In genomic region chr2:160364666-160365065, GRCm38 (mm10) we compare ENCODE assay signal across 8 mouse cellular contexts. TPM values are rescaled to one million over a fixed set of nuclear protein-coding genes. Genes with fewer than 3 reads are reported as not detected.
DNase-seq lines count a peak whose midpoint lies in the region; ATAC-seq and TF ChIP-seq lines count a peak whose summit lies in the region.

No protein-coding gene starts in this region.

- H3K27ac ChIP-seq in heart, embryonic 15.5 days, result no peak overlapping the region
- no peak overlapping the region for H3K27ac ChIP-seq in cortical plate, adult 2 months (ENCODE audit: insufficient read depth, low read length)
- H3K27ac ChIP-seq in hindbrain, embryonic 10.5 days, result no peak overlapping the region
- H3K27ac ChIP-seq in macrophage, result peak overlapping the region; percentile 64

- no peaks in the 10 kb centered on the region for H3K9me3 ChIP-seq in heart, embryonic 15.5 days (replicated peaks)
- no peaks in the 10 kb centered on the region for H3K9me3 ChIP-seq in hindbrain, embryonic 10.5 days

- H3K79me2 ChIP-seq in macrophage (ENCODE audit: inconsistent target), result peaks cover 37% of the 10 kb centered on the region

- no peak for ATAC-seq in heart, embryonic 15.5 days (replicated peaks; ENCODE audit: insufficient number of reproducible peaks, insufficient read depth, low FRiP score, low read depth)
- ATAC-seq in erythroblast, adult 5-6 weeks (replicated peaks; ENCODE audit: low FRiP score, poor library complexity, severe bottlenecking), result no peak
- ATAC-seq in cerebellum, adult (ENCODE audit: insufficient number of reproducible peaks, low FRiP score, low TSS enrichment), result no peak

- H3K9ac ChIP-seq in heart, embryonic 15.5 days, result no peak overlapping the region

- no peaks in the 10 kb centered on the region for H3K36me3 ChIP-seq in heart, embryonic 15.5 days
- no peaks in the 10 kb centered on the region for H3K36me3 ChIP-seq in hindbrain, embryonic 10.5 days
- no peaks in the 10 kb centered on the region for H3K36me3 ChIP-seq in macrophage (ENCODE audit: inconsistent target)

- H3K27me3 ChIP-seq in heart, embryonic 15.5 days, result peaks cover 71% of the 10 kb centered on the region
- peaks cover 89% of the 10 kb centered on the region for H3K27me3 ChIP-seq in hindbrain, embryonic 10.5 days (ENCODE audit: insufficient read depth, poor library complexity, severe bottlenecking)

- 7% methylated on average over 12 of the region's 12 CpGs for WGBS in heart, embryonic 15.5 days
- under 1% methylated on average over 12 of the region's 12 CpGs for WGBS in hindbrain, embryonic 10.5 days
- WGBS in macrophage (ENCODE audit: missing documents), result 11% methylated on average over 12 of the region's 12 CpGs

- no peak for DNase-seq in heart, adult 8-10 months (ENCODE audit: low spot score)
- DNase-seq in hindbrain, embryonic 10.5 days (ENCODE audit: low spot score), result no peak
- DNase-seq in cerebellum, adult 9-11 months, result no peak

- TF ChIP-seq CTCF in cortical plate, adult 2 months (IDR thresholded peaks at IDR 0.05; ENCODE audit: extremely low read depth, insufficient read depth, low read length), result no peak

- peak overlapping the region; percentile 99 for H3K4me2 ChIP-seq in heart, embryonic 15.5 days

- no peak for TF ChIP-seq POLR2A in cortical plate, adult 2 months (IDR thresholded peaks at IDR 0.05; ENCODE audit: extremely low read depth, insufficient read depth, low read length)

- H3K4me3 ChIP-seq in heart, embryonic 15.5 days, result peak overlapping the region; percentile 60
- H3K4me3 ChIP-seq in cortical plate, adult 2 months (ENCODE audit: insufficient read depth, low read length), result peak overlapping the region; percentile 33; the same call in 1 of the 2 replicates
- peak overlapping the region; percentile 62 for H3K4me3 ChIP-seq in hindbrain, embryonic 10.5 days
- peak overlapping the region; percentile 83 for H3K4me3 ChIP-seq in macrophage (ENCODE audit: inconsistent target)

- peaks cover 45% of the 10 kb centered on the region for H3K4me1 ChIP-seq in heart, embryonic 15.5 days (replicated peaks)
- no peaks in the 10 kb centered on the region for H3K4me1 ChIP-seq in cortical plate, adult 2 months (ENCODE audit: control insufficient read depth, insufficient read depth, low read length)
- H3K4me1 ChIP-seq in hindbrain, embryonic 10.5 days (replicated peaks), result peaks cover 72% of the 10 kb centered on the region

RNA-seq across cellular contexts. Expression of gene Mafb, which starts 2.2 kb away (rescaled TPM):
- 6.7 and 9.5 TPM in 2 replicates for polyA plus RNA-seq in heart, embryonic 15.5 days (2015; fragmentation: Nextera tagmentation; extraction: Ambion mirVana)
- total RNA-seq in heart, adult 8-10 months (2022), result 10 to 100 TPM in 3 of 4 experiments, 1 to 10 TPM in 1; 9.2 to 12.0 (median 10.9) TPM
- 11.2 and 11.6 TPM in 2 replicates for polyA plus RNA-seq in cortical plate, adult 2 months (2012; rRNA removed)
- polyA plus RNA-seq in hindbrain, embryonic 10.5 days (2016; fragmentation: Nextera tagmentation; extraction: Ambion mirVana), result 14.5 and 16.9 TPM in 2 replicates
- 10 to 100 TPM in 25 of 26 experiments, 1 to 10 TPM in 1; 3.6 to 89.4 (median 26.0) TPM for total RNA-seq in macrophage (2018; cell fraction: chromatin; rRNA removed)
- 100 to 1,000 TPM in 11 of 26 experiments, 10 to 100 TPM in 15; 23.5 to 155 (median 91.4) TPM for total RNA-seq in macrophage (2018; cell fraction: cytosol; rRNA removed)
- total RNA-seq in macrophage (2018; cell fraction: nucleus; rRNA removed), result 100 to 1,000 TPM in 6 of 26 experiments, 10 to 100 TPM in 20; 13.9 to 147 (median 72.0) TPM
- 65.1 to 129 TPM (median 106 TPM) in 3 replicates for polyA plus RNA-seq in macrophage (2018)
- 4.8 and 5.4 TPM in 2 replicates for total RNA-seq in erythroblast, adult 5-6 weeks (2015; ENCODE audit: low replicate concordance)
- total RNA-seq in erythroblast, adult 5-6 weeks (2017; ENCODE audit: low replicate concordance), result 1.4 and 3.2 TPM in 2 replicates

RNA-seq across cellular contexts. Expression of gene Gm826, which starts 30.7 kb away (rescaled TPM):
- polyA plus RNA-seq in heart, embryonic 15.5 days (2015; fragmentation: Nextera tagmentation; extraction: Ambion mirVana), result 12.2 and 14.5 TPM in 2 replicates
- 10 to 100 TPM in 2 of 4 experiments, 1 to 10 TPM in 2; 6.6 to 13.3 (median 10.3) TPM for total RNA-seq in heart, adult 8-10 months (2022)
- 0.27 and 0.72 TPM in 2 replicates for polyA plus RNA-seq in cortical plate, adult 2 months (2012; rRNA removed)
- 0.33 and 0.39 TPM in 2 replicates for polyA plus RNA-seq in hindbrain, embryonic 10.5 days (2016; fragmentation: Nextera tagmentation; extraction: Ambion mirVana)
- 1 to 10 TPM in 18 of 26 experiments, under 1 TPM in 2, not detected in 6; 0.91 to 3.1 (median 2.1) TPM for total RNA-seq in macrophage (2018; cell fraction: chromatin; rRNA removed)
- total RNA-seq in macrophage (2018; cell fraction: cytosol; rRNA removed), result under 1 TPM in 4 of 26 experiments, not detected in 22; 0.27 to 0.39 (median 0.34) TPM
- total RNA-seq in macrophage (2018; cell fraction: nucleus; rRNA removed), result 1 to 10 TPM in 17 of 26 experiments, under 1 TPM in 3, not detected in 6; 0.83 to 3.5 (median 1.9) TPM
- polyA plus RNA-seq in macrophage (2018), result 0.20 TPM in 1 of 3 replicates, not detected in the others
- total RNA-seq in erythroblast, adult 5-6 weeks (2015; ENCODE audit: low replicate concordance), result not detected in 2 replicates
- 0.70 TPM in 1 of 2 replicates, not detected in the other for total RNA-seq in erythroblast, adult 5-6 weeks (2017; ENCODE audit: low replicate concordance)

Comparison
In these comparisons a context has a peak if more than half of its experiments do, and no peak if none do; other contexts are left out.
1. H3K4me3 ChIP-seq: peak in every context shown above with its lines; median percentile 83 in macrophage; 62 in hindbrain, embryonic 10.5 days; 60 in heart, embryonic 15.5 days; 33 in cortical plate, adult 2 months.